Mouse (Mus musculus) kidney, embryonic 14.5 days (tissue): ENCODE results near the gene Gprasp2. TPM values are rescaled to one million over a fixed set of nuclear protein-coding genes. Genes with fewer than 3 reads are reported as not detected.

Experiments used
- polyA plus RNA-seq: library from polyadenylated mRNA; unstranded; fragments of >200 nt; fragmentation: Nextera tagmentation; extraction: Ambion mirVana; gene quantifications from 2 replicates; pipeline ENCODE4 v1.2.1, GENCODE M21; 2014

Gene Gprasp2
- polyA plus RNA-seq, 1 experiment from 2014 or later = 21.6 TPM

Other genes starting within 250 kb of the Gprasp2 start
- gene Nxf7, start 240.3 kb upstream of the Gprasp2 start, polyA plus RNA-seq = not detected in 2 replicates
- not detected in 2 replicates for gene Prame, start 211.3 kb upstream of the Gprasp2 start, polyA plus RNA-seq
- not detected in 2 replicates for gene Tcp11x2, start 145.2 kb upstream of the Gprasp2 start, polyA plus RNA-seq
- gene Tmsb15a, start 113.8 kb upstream of the Gprasp2 start, polyA plus RNA-seq = not detected in 2 replicates
- gene Armcx5, start 96.3 kb upstream of the Gprasp2 start, polyA plus RNA-seq = 6.9 and 8.4 TPM in 2 replicates
- gene Gprasp1, start 96.3 kb upstream of the Gprasp2 start, polyA plus RNA-seq = 24.4 and 49.1 TPM in 2 replicates
- gene Bhlhb9, start 41.4 kb upstream of the Gprasp2 start, polyA plus RNA-seq = 38.6 and 56.1 TPM in 2 replicates
- 82.0 and 82.5 TPM in 2 replicates for gene Arxes2, start 154.8 kb downstream of the Gprasp2 start, polyA plus RNA-seq
- 41.3 and 44.6 TPM in 2 replicates for gene Arxes1, start 194.3 kb downstream of the Gprasp2 start, polyA plus RNA-seq
- 78.7 and 89.3 TPM in 2 replicates for gene Bex2, start 229.2 kb downstream of the Gprasp2 start, polyA plus RNA-seq
- not detected in 2 replicates for gene Nxf3, start 246.2 kb downstream of the Gprasp2 start, polyA plus RNA-seq